11 mouse cellular contexts compared by ENCODE assay signal in the genomic region with DNA sequence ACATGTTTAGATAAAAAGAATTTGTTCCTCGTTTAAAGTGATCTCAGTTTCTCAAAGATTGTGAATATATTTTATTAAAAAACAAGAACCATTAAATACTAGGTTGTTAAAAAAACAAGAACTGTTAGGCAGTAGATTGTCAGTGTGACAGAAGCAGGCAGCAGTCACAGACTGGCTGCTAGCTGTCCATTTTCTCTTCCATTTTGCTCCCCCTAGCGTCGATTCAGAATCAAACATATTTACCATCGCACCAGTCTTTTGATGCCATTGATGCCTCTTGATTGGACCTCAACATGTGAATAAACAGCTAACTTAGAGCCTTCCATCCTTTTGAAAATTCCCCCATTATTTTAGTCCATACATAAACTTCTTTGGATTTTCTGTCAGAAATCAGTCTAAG.
DNase-seq lines count a peak whose midpoint lies in the region; ATAC-seq and TF ChIP-seq lines count a peak whose summit lies in the region.
"Had no signal": no experiment of that assay in that cellular context is flagged by ENCODE, and none has a peak within 500 bp of the region (broad histone marks: within the 10 kb centered on the region; RNA-seq: fewer than 3 reads in every experiment).

No protein-coding gene starts in this region.

- H3K9ac ChIP-seq in forebrain, embryonic 11.5 days (ENCODE audit: low read length): no peak overlapping the region
- H3K9ac ChIP-seq in forebrain, embryonic 12.5 days: no peak overlapping the region
- H3K9ac ChIP-seq in limb, embryonic 14.5 days (ENCODE audit: low read depth, low read length, severe bottlenecking): no peak overlapping the region
- H3K9ac ChIP-seq: embryonic facial prominence, embryonic 15.5 days; neural tube, embryonic 12.5 days had no signal

- no peak overlapping the region for H3K4me3 ChIP-seq in forebrain, embryonic 11.5 days (ENCODE audit: low read depth, low read length)
- H3K4me3 ChIP-seq in forebrain, embryonic 12.5 days (replicated peaks): no peak overlapping the region
- H3K4me3 ChIP-seq in limb, embryonic 14.5 days (replicated peaks; ENCODE audit: low read length): no peak overlapping the region
- H3K4me3 ChIP-seq in limb, embryonic 10.5 days: no peak overlapping the region
- H3K4me3 ChIP-seq: embryonic facial prominence, embryonic 15.5 days; neural tube, embryonic 12.5 days had no signal

- H3K4me2 ChIP-seq in forebrain, embryonic 11.5 days (ENCODE audit: low read depth, low read length, severe bottlenecking): no peak overlapping the region
- no peak overlapping the region for H3K4me2 ChIP-seq in forebrain, embryonic 12.5 days
- no peak overlapping the region for H3K4me2 ChIP-seq in limb, embryonic 14.5 days (replicated peaks; ENCODE audit: low read depth, low read length, severe bottlenecking)
- H3K4me2 ChIP-seq: embryonic facial prominence, embryonic 15.5 days; neural tube, embryonic 12.5 days had no signal

- H3K27me3 ChIP-seq in forebrain, embryonic 11.5 days (ENCODE audit: control insufficient read depth, insufficient read depth, low read length): no peaks in the 10 kb centered on the region
- H3K27me3 ChIP-seq in forebrain, embryonic 12.5 days: no peaks in the 10 kb centered on the region
- H3K27me3 ChIP-seq in limb, embryonic 14.5 days (ENCODE audit: control insufficient read depth, insufficient read depth, low read length): no peaks in the 10 kb centered on the region
- H3K27me3 ChIP-seq in limb, embryonic 10.5 days (ENCODE audit: low read depth, poor library complexity, severe bottlenecking): no peaks in the 10 kb centered on the region
- H3K27me3 ChIP-seq: embryonic facial prominence, embryonic 15.5 days; neural tube, embryonic 12.5 days had no signal

- H3K27ac ChIP-seq in forebrain, embryonic 11.5 days (ENCODE audit: low read depth, low read length): no peak overlapping the region
- no peak overlapping the region for H3K27ac ChIP-seq in forebrain, embryonic 12.5 days
- no peak overlapping the region for H3K27ac ChIP-seq in limb, embryonic 14.5 days (replicated peaks; ENCODE audit: low read depth, low read length)
- H3K27ac ChIP-seq in limb, embryonic 10.5 days: no peak overlapping the region
- H3K27ac ChIP-seq: embryonic facial prominence, embryonic 15.5 days; neural tube, embryonic 12.5 days had no signal

- no peak for TF ChIP-seq POLR2A in limb, embryonic 14.5 days (IDR thresholded peaks at IDR 0.05; ENCODE audit: borderline replicate concordance, extremely low read depth, insufficient read depth, insufficient read length)

- 63% methylated on average over 4 of the region's 4 CpGs for WGBS in forebrain, embryonic 11.5 days
- WGBS in forebrain, embryonic 12.5 days: 65% methylated on average over 4 of the region's 4 CpGs
- WGBS in limb, embryonic 14.5 days: 63% methylated on average over 4 of the region's 4 CpGs
- 83% methylated on average over 4 of the region's 4 CpGs for WGBS in limb, embryonic 10.5 days

- DNase-seq in forebrain, embryonic 11.5 days (ENCODE audit: low spot score): no peak
- peak; percentile 42 for DNase-seq in limb, embryonic 14.5 days (ENCODE audit: low spot score)
- no peak for DNase-seq in limb, embryonic 10.5 days (ENCODE audit: low spot score)
- DNase-seq in brain, adult 2 months (ENCODE audit: low read depth, low spot score): peak; percentile 85
- DNase-seq in induced T-regulatory cell, adult 2 months (ENCODE audit: low read depth): peak; percentile 55
- DNase-seq in spleen, postnatal 36 days (ENCODE audit: low spot score in 2 of 2): no peak
- no peak for DNase-seq in Muller cell, postnatal 12 days (ENCODE audit: inconsistent ontology term)
- DNase-seq: layer of hippocampus, adult 9-11 months had no signal

- H3K9me3 ChIP-seq in forebrain, embryonic 11.5 days (ENCODE audit: control insufficient read depth, low read length): no peaks in the 10 kb centered on the region
- no peaks in the 10 kb centered on the region for H3K9me3 ChIP-seq in forebrain, embryonic 12.5 days
- no peaks in the 10 kb centered on the region for H3K9me3 ChIP-seq in limb, embryonic 14.5 days (ENCODE audit: control insufficient read depth, low read length)
- H3K9me3 ChIP-seq in limb, embryonic 10.5 days (replicated peaks): no peaks in the 10 kb centered on the region
- H3K9me3 ChIP-seq: embryonic facial prominence, embryonic 15.5 days; neural tube, embryonic 12.5 days had no signal

- H3K36me3 ChIP-seq in forebrain, embryonic 11.5 days (ENCODE audit: control insufficient read depth, insufficient read depth, low read length): 0 out of 2 replicates have a peak, but pooled peaks cover 2% of the 10 kb centered on the region
- peaks cover 38% of the 10 kb centered on the region for H3K36me3 ChIP-seq in forebrain, embryonic 12.5 days (replicated peaks)
- H3K36me3 ChIP-seq in limb, embryonic 14.5 days (ENCODE audit: control insufficient read depth, insufficient read depth, low read length): peaks cover 50% of the 10 kb centered on the region
- peaks cover 67% of the 10 kb centered on the region for H3K36me3 ChIP-seq in limb, embryonic 10.5 days

- H3K4me1 ChIP-seq in forebrain, embryonic 11.5 days (replicated peaks; ENCODE audit: control insufficient read depth, insufficient read depth, low read length): no peaks in the 10 kb centered on the region
- H3K4me1 ChIP-seq in forebrain, embryonic 12.5 days: no peaks in the 10 kb centered on the region
- H3K4me1 ChIP-seq in limb, embryonic 14.5 days (ENCODE audit: control insufficient read depth, insufficient read depth, low read length): no peaks in the 10 kb centered on the region
- no peaks in the 10 kb centered on the region for H3K4me1 ChIP-seq in limb, embryonic 10.5 days
- H3K4me1 ChIP-seq: embryonic facial prominence, embryonic 15.5 days; neural tube, embryonic 12.5 days had no signal

- ATAC-seq in forebrain, embryonic 11.5 days (replicated peaks; ENCODE audit: low FRiP score): 0 out of 2 replicates have a peak, but pooled peaks have one; percentile 46
- ATAC-seq in forebrain, embryonic 12.5 days (ENCODE audit: low FRiP score): no peak
- ATAC-seq in limb, embryonic 14.5 days (ENCODE audit: low FRiP score, low read depth): no peak

Comparison
In these comparisons a context has a peak if more than half of its experiments do, and no peak if none do; other contexts are left out.
1. DNase-seq: peak in limb, embryonic 14.5 days (single experiment), brain, adult 2 months (single experiment) and induced T-regulatory cell, adult 2 months (single experiment); none in forebrain, embryonic 11.5 days (single experiment), limb, embryonic 10.5 days (single experiment), spleen, postnatal 36 days (0 of 2) and Muller cell, postnatal 12 days (single experiment).